Mouse (Mus musculus): ENCODE results near the gene Tmc3.

The Tmc3 gene

DNA sequence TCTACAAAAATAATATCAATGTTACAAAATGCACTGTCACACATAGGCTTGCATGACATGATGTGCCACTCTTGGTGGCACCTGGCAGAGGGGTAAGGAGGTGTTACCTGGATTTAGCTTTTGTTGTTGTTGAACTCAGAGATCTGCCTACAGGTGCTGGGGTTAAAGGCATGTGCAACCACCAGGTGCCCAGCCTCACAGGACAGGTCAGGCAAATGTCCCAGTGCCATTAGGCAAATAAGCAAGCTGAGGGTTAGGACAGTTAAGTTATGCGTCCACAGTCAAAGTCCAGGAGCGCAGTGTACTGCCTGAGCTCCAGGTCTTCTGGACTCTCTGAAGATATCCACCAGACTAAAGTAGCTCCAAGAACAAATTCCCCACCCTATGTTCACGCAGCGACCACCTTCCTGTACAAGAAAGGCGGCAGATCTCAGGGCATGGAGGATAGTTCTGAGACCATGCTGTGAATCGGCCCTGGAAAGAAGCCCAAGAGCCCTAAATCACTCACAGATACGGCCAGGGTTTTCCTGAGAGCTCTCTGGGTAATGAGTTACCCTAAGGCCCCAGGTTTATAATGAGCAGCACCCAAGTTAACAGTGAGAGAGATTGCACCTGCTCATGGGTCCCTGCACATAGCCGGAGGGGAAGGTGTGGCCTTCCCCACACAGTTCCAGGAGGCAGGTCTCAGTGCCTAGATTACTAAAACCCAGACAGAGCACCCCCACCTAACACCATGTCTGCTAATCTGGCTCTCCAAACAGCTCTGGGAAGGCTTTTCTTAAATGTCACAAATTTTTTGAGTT, 53.3 kb downstream of the Tmc3 start:
- DNase-seq (ENCODE audit: inconsistent age in 2 of 2, low spot score in 1 of 2), result no peak

GRCm38 (mm10) chr7:83639084-83639483, 54.4 kb downstream of the Tmc3 start:
- DNase-seq (ENCODE audit: inconsistent age in 2 of 2, low spot score in 1 of 2), result no peak

DNA sequence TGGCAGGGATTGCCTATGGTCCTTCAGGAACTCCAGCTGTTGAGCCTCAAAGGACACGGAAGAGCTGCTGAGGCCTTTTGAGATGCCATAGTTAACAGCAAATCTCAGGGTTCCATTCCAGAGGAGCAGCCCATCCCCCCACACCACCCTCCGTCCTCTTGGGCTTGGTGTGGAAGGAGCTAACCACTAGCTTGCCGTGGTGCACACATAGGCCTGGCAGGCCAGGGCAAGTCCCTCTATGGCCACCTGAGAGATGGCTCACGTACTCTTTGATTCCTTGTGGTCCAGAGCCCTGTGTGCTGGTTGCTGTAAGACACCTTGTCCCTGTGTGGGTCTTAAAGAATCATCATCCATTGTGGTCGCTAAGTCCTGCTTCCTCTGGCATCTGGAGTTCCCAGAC, 55.9 kb downstream of the Tmc3 start:
- no peak for DNase-seq (ENCODE audit: inconsistent age in 2 of 2, low spot score in 1 of 2)

DNA sequence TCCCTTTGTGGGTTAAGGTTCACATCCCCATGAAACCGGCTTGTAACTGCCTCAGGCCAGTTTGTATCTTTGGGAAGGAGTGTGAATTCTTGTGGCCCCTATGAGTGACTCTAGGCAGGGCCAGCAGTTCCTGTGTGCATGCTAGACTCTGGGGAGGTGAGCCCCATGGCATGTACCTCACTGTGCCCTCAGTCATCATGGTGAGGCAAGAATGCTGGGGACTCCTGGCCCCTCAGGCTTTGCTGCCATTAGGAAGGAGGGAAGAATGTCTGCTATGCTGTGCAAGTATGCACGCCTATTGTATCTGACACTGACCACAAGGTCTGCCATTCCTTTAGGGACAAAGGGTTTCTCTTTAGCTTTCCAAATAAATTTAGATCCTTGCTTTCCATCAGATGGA, 56.4 kb downstream of the Tmc3 start:
- DNase-seq (ENCODE audit: inconsistent age in 2 of 2, low spot score in 1 of 2), result no peak

GRCm38 (mm10) chr7:83643581-83643980, 58.9 kb downstream of the Tmc3 start:
- DNase-seq (ENCODE audit: inconsistent age in 2 of 2, low spot score in 1 of 2), result no peak

DNA sequence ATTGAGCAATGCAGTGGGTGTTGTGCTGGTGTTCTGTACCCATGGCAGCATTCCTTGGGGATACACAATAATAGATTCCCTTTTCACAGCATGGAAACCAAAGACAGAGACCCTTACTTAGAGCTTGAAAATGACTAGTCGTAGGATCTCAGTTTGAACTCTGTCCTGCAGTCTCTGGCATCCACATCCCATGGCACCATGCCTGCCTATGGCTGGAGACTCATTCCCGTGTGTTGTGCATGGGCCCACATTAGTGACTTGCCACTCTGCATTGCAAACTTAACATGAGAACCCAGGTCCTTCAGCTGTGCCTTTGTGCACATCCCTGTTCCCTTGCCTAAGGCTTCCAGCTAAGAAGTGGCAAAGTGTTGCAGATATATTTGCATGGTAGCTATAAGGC, 60.0 kb downstream of the Tmc3 start:
- no peak for DNase-seq (ENCODE audit: inconsistent age in 2 of 2, low spot score in 1 of 2)

DNA sequence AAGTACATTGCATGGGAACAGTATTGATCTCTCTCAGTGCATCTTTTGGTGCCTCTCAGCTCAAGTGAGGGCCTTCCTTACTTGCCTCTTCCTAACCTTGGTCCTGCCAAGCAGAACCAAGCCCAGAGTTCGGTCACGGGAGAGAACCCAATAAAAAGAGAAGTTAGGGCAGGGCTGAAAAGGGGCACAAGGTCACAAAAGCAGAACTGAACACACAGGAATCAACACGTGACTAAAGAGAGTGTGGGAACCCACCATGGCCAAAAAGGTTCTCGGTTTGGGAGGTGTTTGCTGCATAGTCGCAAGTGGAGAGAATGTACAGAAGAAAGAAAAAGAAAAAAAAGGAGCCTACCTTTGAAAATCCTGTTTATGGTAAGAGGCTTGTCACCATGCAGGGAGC, 60.7 kb downstream of the Tmc3 start:
- no peak for DNase-seq (ENCODE audit: inconsistent age in 2 of 2, low spot score in 1 of 2)

- DNase-seq (ENCODE audit: inconsistent age in 2 of 2, low spot score in 1 of 2), result no peak
Observed at GRCm38 (mm10) chr7:83648807-83649206, 64.1 kb downstream of the Tmc3 start.

GRCm38 (mm10) chr7:83650638-83651037, 65.9 kb downstream of the Tmc3 start:
- no peak for DNase-seq (ENCODE audit: inconsistent age in 2 of 2, low spot score in 1 of 2)

DNA sequence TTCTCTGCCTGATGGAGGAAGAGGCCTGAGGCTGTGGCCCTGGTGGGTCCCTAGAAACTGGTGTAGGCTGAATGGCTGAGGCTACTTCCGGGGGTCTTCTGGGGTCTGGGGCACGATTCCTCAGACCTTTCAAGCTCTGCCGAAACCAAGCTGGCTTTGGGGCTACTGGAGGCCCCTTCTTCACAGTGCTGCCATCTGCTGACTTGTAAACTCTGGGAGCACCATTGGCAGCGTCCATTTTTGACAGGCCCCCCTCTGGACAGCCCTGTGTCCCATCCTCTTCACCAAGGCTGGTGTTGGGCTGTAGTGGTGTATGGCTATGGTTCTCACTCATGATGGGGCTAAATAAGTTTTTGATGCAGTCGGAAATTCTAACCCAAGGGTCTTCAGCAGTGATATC, 67.8 kb downstream of the Tmc3 start:
- DNase-seq (ENCODE audit: inconsistent age in 2 of 2, low spot score in 1 of 2), result no peak

GRCm38 (mm10) chr7:83653605-83654051, 68.9 kb downstream of the Tmc3 start:
- DNase-seq (ENCODE audit: inconsistent age in 2 of 2, low spot score in 1 of 2), result no peak

- no peak for DNase-seq (ENCODE audit: inconsistent age in 2 of 2, low spot score in 1 of 2)
Observed at GRCm38 (mm10) chr7:83654196-83654595, 69.5 kb downstream of the Tmc3 start.

DNA sequence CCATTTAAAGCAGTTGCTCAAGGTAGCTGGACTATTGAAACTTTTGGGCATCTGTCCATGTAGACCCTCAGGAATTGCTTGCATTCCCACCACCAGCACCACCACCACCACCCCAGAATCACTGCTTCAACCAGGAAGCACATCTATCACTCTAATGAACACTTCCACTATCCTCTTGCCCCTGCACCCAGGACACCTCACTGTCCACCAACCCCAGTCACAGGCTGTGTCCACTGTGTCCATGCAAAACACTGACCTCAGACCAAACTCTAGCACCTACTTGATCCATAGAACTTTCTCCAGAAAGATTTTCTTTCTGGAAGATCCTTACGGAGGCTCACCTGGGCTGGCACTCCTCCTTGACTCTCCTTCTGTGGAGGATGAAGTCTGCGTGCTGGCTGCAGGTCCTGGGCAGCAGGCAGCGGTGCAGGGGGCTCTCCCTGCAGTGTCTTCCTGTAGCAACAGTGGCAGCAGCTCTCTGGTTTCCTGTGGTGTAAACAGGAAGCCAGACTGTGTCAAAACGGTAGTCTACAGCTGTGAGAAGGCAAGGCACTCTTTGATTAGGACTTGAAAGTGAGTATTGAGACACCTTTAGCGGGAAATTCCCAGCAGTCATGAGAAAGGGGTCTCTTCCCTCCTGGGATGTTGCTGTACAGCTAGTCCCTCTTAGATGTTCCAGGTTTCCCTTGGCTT, 70.4 kb downstream of the Tmc3 start:
- DNase-seq (ENCODE audit: inconsistent age in 2 of 2, low spot score in 1 of 2), result peak; percentile 31 to 68

GRCm38 (mm10) chr7:83658716-83659115, 74.0 kb downstream of the Tmc3 start:
- DNase-seq (ENCODE audit: inconsistent age in 2 of 2, low spot score in 1 of 2), result no peak

DNA sequence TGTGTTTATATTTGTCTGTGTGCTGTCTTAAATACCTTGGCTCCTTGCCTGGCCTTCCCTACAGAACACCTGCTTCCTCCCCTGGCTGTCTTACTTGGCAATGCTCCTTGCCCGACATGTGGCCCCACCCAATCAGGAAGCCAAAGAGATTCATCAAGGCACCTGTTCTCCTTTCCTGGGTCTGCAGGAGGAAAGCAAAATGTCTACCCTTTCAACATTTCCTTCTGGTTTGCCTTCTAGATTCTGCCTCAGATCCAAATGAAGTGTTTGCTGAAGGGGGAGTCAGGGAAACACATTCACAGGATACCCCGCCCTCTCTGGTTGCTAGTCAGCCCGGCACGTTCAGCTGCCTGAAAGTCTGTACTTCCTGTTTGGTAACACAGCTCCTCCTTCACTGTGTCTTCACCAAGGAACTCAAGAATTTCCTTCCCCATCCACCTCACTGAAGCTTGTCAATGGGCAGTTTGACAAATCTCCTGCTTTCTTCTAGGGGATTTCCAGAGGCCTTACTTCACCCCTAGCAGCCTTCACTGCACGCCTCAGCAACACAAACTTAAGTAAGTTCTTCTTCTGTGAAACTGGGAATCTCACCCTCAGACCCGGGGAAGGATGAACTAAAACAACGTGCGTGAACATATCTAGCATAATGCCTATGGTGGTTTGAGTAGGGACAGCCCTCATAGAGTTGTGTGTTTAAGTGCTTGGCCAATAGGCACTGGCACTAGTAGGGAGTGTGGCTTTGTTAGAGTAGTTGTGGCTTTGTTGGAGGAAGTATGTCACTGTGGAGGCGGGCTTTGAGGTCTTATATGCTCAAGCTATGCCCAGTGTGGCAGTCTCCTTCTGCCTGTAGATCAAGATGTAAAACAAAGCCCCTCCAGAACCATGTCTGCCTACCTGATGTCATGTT, 74.7 kb downstream of the Tmc3 start:
- DNase-seq (ENCODE audit: inconsistent age in 2 of 2, low spot score in 1 of 2), result peak; percentile 36 to 71

- no peak for DNase-seq (ENCODE audit: inconsistent age in 2 of 2, low spot score in 1 of 2)
Observed at GRCm38 (mm10) chr7:83660273-83660691, 75.6 kb downstream of the Tmc3 start.

GRCm38 (mm10) chr7:83661031-83661430, 76.3 kb downstream of the Tmc3 start:
- DNase-seq (ENCODE audit: inconsistent age in 2 of 2, low spot score in 1 of 2), result no peak

- DNase-seq (ENCODE audit: inconsistent age in 2 of 2, low spot score in 1 of 2), result no peak
Observed at GRCm38 (mm10) chr7:83661763-83662162, 77.0 kb downstream of the Tmc3 start.

DNA sequence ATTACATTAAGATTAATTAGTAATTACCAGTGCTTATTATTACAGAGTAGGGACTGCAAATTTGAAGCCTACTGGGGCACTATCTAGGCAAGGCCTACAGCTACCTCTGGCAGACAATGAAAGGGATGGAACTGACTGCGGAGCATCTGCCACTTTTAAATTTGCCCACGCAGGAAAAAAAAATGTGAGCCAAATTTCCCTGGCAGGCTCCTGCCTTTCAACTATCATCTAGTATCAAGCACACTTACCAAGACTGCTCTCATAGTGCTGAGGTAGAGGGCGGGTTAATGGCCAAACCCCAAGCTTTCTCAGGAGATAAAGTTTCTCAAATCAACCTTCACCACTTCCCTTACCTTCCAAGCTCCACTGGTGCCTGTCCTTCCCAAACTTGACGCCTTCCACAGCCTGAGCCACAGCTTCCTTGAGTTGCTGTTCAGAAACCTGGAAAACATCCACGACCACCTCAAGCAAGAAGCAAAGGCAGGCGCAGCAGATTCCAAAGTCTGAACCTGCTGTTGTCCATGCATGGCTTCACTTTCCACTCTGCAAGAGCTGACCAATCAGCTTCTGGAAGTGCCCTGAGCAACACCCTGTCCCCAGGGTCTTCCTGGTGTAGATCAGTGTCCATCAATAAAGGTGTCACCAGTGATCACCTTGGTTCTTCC, 78.1 kb downstream of the Tmc3 start:
- no peak for DNase-seq (ENCODE audit: inconsistent age in 2 of 2, low spot score in 1 of 2)

GRCm38 (mm10) chr7:83666087-83666595, 81.4 kb downstream of the Tmc3 start:
- DNase-seq (ENCODE audit: inconsistent age in 2 of 2, low spot score in 1 of 2), result no peak
